Mouse (Mus musculus): Measurements from ENCODE around the gene Mettl15. TPM values are rescaled to one million over a fixed set of nuclear protein-coding genes. Genes with fewer than 3 reads are reported as not detected.

Gene Mettl15
- polyA plus RNA-seq, 1 experiment from 2014 or later = 13.0 TPM

- no peak overlapping the region for H3K4me2 ChIP-seq (ENCODE audit: low read depth, low read length)
- H3K27ac ChIP-seq (ENCODE audit: low read length) = no peak overlapping the region
- H3K4me1 ChIP-seq (ENCODE audit: control insufficient read depth, insufficient read depth, low read length) = no peaks in the 10 kb centered on the region
- 76% methylated on average over 1 of the region's 1 CpGs for WGBS
- H3K36me3 ChIP-seq (ENCODE audit: control insufficient read depth, insufficient read depth, low read length) = no peaks in the 10 kb centered on the region
- H3K27me3 ChIP-seq (ENCODE audit: control insufficient read depth, insufficient read depth, low read length) = no peaks in the 10 kb centered on the region
- H3K9ac ChIP-seq (ENCODE audit: low read length) = no peak overlapping the region
- no peak overlapping the region for H3K4me3 ChIP-seq (replicated peaks; ENCODE audit: low read length)
- no peaks in the 10 kb centered on the region for H3K9me3 ChIP-seq (replicated peaks; ENCODE audit: control insufficient read depth, low read length)
- no peak for ATAC-seq (ENCODE audit: insufficient read depth, low FRiP score)
Measured at GRCm38 (mm10) chr2:109140330-109140729, 140.2 kb downstream of the Mettl15 start.

DNA sequence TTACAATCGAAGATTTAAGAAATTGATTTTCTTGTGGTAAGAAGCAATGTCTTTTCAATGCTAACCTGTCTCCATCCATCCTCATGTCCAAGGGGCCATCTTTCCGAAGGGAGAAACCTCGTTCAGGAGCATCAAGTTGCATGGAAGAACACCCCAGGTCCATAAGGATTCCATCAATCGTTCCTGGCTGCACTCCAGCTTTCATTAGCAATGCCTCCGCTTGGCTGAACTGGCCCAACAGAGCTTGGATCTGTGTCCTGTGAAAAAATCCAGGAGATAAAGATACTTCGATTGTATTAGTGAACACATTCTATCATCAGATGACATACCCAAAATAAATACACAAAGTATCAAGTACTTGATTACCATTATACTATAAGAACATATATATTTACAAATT is 143.3 kb downstream of the Mettl15 start:
- H3K27me3 ChIP-seq (ENCODE audit: control insufficient read depth, insufficient read depth, low read length) = no peaks in the 10 kb centered on the region
- no peak for ATAC-seq (ENCODE audit: insufficient read depth, low FRiP score)
- H3K4me2 ChIP-seq (ENCODE audit: low read depth, low read length) = no peak overlapping the region
- H3K36me3 ChIP-seq (ENCODE audit: control insufficient read depth, insufficient read depth, low read length) = no peaks in the 10 kb centered on the region
- 62% methylated on average over 6 of the region's 6 CpGs for WGBS
- H3K4me1 ChIP-seq (ENCODE audit: control insufficient read depth, insufficient read depth, low read length) = no peaks in the 10 kb centered on the region
- H3K4me3 ChIP-seq (replicated peaks; ENCODE audit: low read length) = no peak overlapping the region
- no peak overlapping the region for H3K9ac ChIP-seq (ENCODE audit: low read length)
- H3K27ac ChIP-seq (ENCODE audit: low read length) = no peak overlapping the region
- no peaks in the 10 kb centered on the region for H3K9me3 ChIP-seq (replicated peaks; ENCODE audit: control insufficient read depth, low read length)

- no peak overlapping the region for H3K27ac ChIP-seq (ENCODE audit: low read length)
- H3K4me2 ChIP-seq (ENCODE audit: low read depth, low read length) = no peak overlapping the region
- no peak for ATAC-seq (ENCODE audit: insufficient read depth, low FRiP score)
- H3K4me3 ChIP-seq (replicated peaks; ENCODE audit: low read length) = no peak overlapping the region
- no peaks in the 10 kb centered on the region for H3K4me1 ChIP-seq (ENCODE audit: control insufficient read depth, insufficient read depth, low read length)
- no peaks in the 10 kb centered on the region for H3K27me3 ChIP-seq (ENCODE audit: control insufficient read depth, insufficient read depth, low read length)
- H3K9ac ChIP-seq (ENCODE audit: low read length) = no peak overlapping the region
- 64% methylated on average over 3 of the region's 3 CpGs for WGBS
- H3K9me3 ChIP-seq (replicated peaks; ENCODE audit: control insufficient read depth, low read length) = no peaks in the 10 kb centered on the region
- H3K36me3 ChIP-seq (ENCODE audit: control insufficient read depth, insufficient read depth, low read length) = no peaks in the 10 kb centered on the region
Measured at GRCm38 (mm10) chr2:109130718-109131117, 149.8 kb downstream of the Mettl15 start.

DNA sequence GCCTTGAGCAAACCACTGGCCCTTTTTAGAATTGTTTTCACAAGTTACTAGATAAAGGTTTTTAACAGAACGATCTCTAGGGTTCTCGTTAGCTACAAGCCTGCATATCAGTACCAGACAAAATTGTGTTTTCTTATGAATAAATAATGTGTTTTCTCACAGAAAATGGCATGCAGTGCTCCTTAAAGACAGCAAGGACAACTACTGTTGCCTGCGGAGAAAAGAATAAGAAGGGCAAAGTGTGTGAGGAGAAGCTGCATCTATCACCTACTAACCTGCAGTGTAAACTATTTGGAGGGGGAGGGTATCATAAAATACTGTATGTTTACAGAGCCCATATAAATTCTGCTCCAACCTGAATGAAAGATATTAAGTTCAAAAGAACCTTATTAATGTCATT is 150.6 kb downstream of the Mettl15 start:
- H3K4me2 ChIP-seq (ENCODE audit: low read depth, low read length) = no peak overlapping the region
- no peak overlapping the region for H3K9ac ChIP-seq (ENCODE audit: low read length)
- no peaks in the 10 kb centered on the region for H3K4me1 ChIP-seq (ENCODE audit: control insufficient read depth, insufficient read depth, low read length)
- H3K27me3 ChIP-seq (ENCODE audit: control insufficient read depth, insufficient read depth, low read length) = no peaks in the 10 kb centered on the region
- 86% methylated on average over 3 of the region's 3 CpGs for WGBS
- no peaks in the 10 kb centered on the region for H3K9me3 ChIP-seq (replicated peaks; ENCODE audit: control insufficient read depth, low read length)
- H3K4me3 ChIP-seq (replicated peaks; ENCODE audit: low read length) = no peak overlapping the region
- ATAC-seq (ENCODE audit: insufficient read depth, low FRiP score) = no peak
- H3K36me3 ChIP-seq (ENCODE audit: control insufficient read depth, insufficient read depth, low read length) = no peaks in the 10 kb centered on the region
- no peak overlapping the region for H3K27ac ChIP-seq (ENCODE audit: low read length)

DNA sequence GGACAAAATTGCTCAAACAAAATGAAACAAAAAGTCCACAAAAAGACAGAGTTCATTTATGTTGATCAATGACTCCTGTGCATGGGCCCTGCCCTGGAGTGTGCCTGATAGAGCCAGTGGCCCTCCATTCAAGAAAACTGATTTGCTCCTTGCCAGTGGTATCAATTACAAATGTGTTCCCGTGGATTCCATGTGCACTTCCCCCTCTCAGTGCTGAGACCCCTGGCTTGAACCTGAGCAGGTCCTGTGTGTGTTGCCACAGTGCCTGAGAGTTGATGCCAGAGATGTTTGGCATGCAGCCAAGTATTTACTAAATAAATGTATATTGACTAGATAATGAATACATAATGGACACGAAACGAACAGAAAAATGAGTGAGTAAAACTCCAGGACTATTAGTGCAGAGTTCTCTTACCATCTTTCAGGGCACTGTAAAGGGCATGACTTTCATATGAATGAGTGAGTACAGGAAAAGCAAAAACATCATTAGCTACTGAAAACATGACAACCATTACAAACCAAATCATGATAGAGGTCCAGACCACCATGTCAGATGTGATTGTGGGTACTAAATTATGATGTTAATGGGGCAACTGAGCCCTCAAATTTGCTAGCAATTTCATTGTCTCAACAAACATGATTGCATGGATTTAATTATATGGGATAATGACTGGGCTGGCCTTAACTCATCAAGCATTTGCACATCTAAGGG is 174.6 kb downstream of the Mettl15 start:
- no peak for ATAC-seq (ENCODE audit: insufficient read depth, low FRiP score)
- WGBS = 67% methylated on average over 3 of the region's 3 CpGs

DNA sequence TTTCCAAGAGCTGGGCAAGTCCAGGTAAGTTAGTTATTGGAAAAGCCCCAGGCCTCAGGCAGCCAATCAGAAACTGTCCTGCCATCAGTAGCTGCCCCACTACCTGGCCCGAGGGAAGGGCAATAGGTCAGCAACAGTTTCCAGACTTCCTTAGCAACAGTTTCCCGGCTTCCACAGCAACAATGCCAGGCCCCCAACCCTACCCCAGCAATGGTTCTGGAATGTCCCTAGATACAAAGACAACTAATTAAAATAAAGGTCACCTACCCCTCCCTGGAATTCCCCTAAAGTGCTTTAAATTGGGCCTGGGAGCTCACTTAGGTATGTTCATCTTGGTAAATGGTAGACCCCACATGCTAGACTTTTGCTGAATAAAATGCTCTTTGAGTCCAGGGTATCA is 230.9 kb downstream of the Mettl15 start:
- Histone ChIP-seq H3K36me3 (ENCODE audit: control insufficient read depth, insufficient read depth, low read length) (no peaks in the 10 kb centered on the region), H3K4me2 (ENCODE audit: low read depth, low read length) (no peak overlapping the region), H3K4me1 (ENCODE audit: control insufficient read depth, insufficient read depth, low read length) (no peaks in the 10 kb centered on the region), H3K27ac (ENCODE audit: low read length) (no peak overlapping the region), H3K27me3 (ENCODE audit: control insufficient read depth, insufficient read depth, low read length) (no peaks in the 10 kb centered on the region), H3K4me3 (replicated peaks; ENCODE audit: low read length) (no peak overlapping the region), H3K9me3 (replicated peaks; ENCODE audit: control insufficient read depth, low read length) (no peaks in the 10 kb centered on the region), H3K9ac (ENCODE audit: low read length) (no peak overlapping the region)
- 83% methylated on average over 2 of the region's 2 CpGs for WGBS
- no peak for ATAC-seq (ENCODE audit: insufficient read depth, low FRiP score)

More for the DNA sequence above, 174.6 kb downstream of the Mettl15 start:
- Histone ChIP-seq H3K4me3 (replicated peaks; ENCODE audit: low read length) (no peak overlapping the region), H3K4me2 (ENCODE audit: low read depth, low read length) (no peak overlapping the region), H3K27ac (ENCODE audit: low read length) (no peak overlapping the region), H3K9me3 (replicated peaks; ENCODE audit: control insufficient read depth, low read length) (no peaks in the 10 kb centered on the region), H3K36me3 (ENCODE audit: control insufficient read depth, insufficient read depth, low read length) (no peaks in the 10 kb centered on the region), H3K4me1 (ENCODE audit: control insufficient read depth, insufficient read depth, low read length) (no peaks in the 10 kb centered on the region), H3K9ac (ENCODE audit: low read length) (no peak overlapping the region), H3K27me3 (ENCODE audit: control insufficient read depth, insufficient read depth, low read length) (no peaks in the 10 kb centered on the region)

Small RNA genes within 50 kb of the gene (microRNA-seq; reads per million reads assigned to microRNA genes)
- not detected for gene Gm24115

Other genes with a start within 250 kb of the Mettl15 start
- gene Kif18a, start within 50 bp of the Mettl15 start, polyA plus RNA-seq (2015; fragmentation: Nextera tagmentation; extraction: Ambion mirVana) = 14.2 and 16.6 TPM in 2 replicates